Mouse (Mus musculus): Measurements from ENCODE around the gene Gabra6. TPM values are rescaled to one million over a fixed set of nuclear protein-coding genes. Genes with fewer than 3 reads are reported as not detected.

Gabra6 gene
- polyA plus RNA-seq (2015; fragmentation: Nextera tagmentation; extraction: Ambion mirVana): not detected in 2 replicates

- no peak for ATAC-seq (replicated peaks; ENCODE audit: low FRiP score)
- Histone ChIP-seq H3K27me3 (no peaks in the 10 kb centered on the region), H3K9me3 (replicated peaks) (no peaks in the 10 kb centered on the region), H3K4me2 (no peak within 1 kb of the TSS), H3K9ac (no peak within 1 kb of the TSS), H3K4me3 (replicated peaks) (no peak within 1 kb of the TSS), H3K36me3 (no peaks in the 10 kb centered on the region), H3K27ac (no peak within 1 kb of the TSS), H3K4me1 (no peaks in the 10 kb centered on the region)
- 71% methylated on average over 5 of the region's 5 CpGs for WGBS
Measured at GRCm38 (mm10) chr11:42320882-42321281, at the start of gene Gabra6. Gene Gabra6, minus strand, starts transcription at chr11:42321072.

GRCm38 (mm10) chr11:42365544-42365943 lies 44.7 kb upstream of the Gabra6 start:
- H3K27ac ChIP-seq: no peak overlapping the region
- H3K4me3 ChIP-seq (replicated peaks): no peak overlapping the region
- H3K27me3 ChIP-seq: no peaks in the 10 kb centered on the region
- H3K9ac ChIP-seq: no peak overlapping the region
- no peak overlapping the region for H3K4me2 ChIP-seq
- no peaks in the 10 kb centered on the region for H3K4me1 ChIP-seq
- H3K9me3 ChIP-seq (replicated peaks): no peaks in the 10 kb centered on the region
- 78% methylated on average over 7 of the region's 7 CpGs for WGBS
- no peak for ATAC-seq (replicated peaks; ENCODE audit: low FRiP score)
- H3K36me3 ChIP-seq: no peaks in the 10 kb centered on the region

GRCm38 (mm10) chr11:42332121-42332520 lies 11.2 kb upstream of the Gabra6 start:
- no peaks in the 10 kb centered on the region for H3K9me3 ChIP-seq (replicated peaks)
- 85% methylated on average over 3 of the region's 3 CpGs for WGBS
- H3K27me3 ChIP-seq: no peaks in the 10 kb centered on the region
- H3K4me1 ChIP-seq: no peaks in the 10 kb centered on the region
- H3K9ac ChIP-seq: no peak overlapping the region
- no peak overlapping the region for H3K4me3 ChIP-seq (replicated peaks)
- no peak overlapping the region for H3K4me2 ChIP-seq
- no peak overlapping the region for H3K27ac ChIP-seq
- no peaks in the 10 kb centered on the region for H3K36me3 ChIP-seq
- no peak for ATAC-seq (replicated peaks; ENCODE audit: low FRiP score)

GRCm38 (mm10) chr11:42326262-42326661 lies 5.4 kb upstream of the Gabra6 start:
- no peak for ATAC-seq (replicated peaks; ENCODE audit: low FRiP score)
- Histone ChIP-seq H3K27ac (no peak overlapping the region), H3K9ac (no peak overlapping the region), H3K36me3 (no peaks in the 10 kb centered on the region), H3K27me3 (no peaks in the 10 kb centered on the region), H3K9me3 (replicated peaks) (no peaks in the 10 kb centered on the region), H3K4me3 (replicated peaks) (no peak overlapping the region), H3K4me1 (no peaks in the 10 kb centered on the region), H3K4me2 (no peak overlapping the region)
- WGBS: 84% methylated on average over 4 of the region's 4 CpGs

- WGBS: 78% methylated on average over 3 of the region's 3 CpGs
- Histone ChIP-seq H3K9ac (no peak overlapping the region), H3K4me1 (no peaks in the 10 kb centered on the region), H3K36me3 (no peaks in the 10 kb centered on the region), H3K27me3 (no peaks in the 10 kb centered on the region), H3K4me2 (no peak overlapping the region), H3K4me3 (replicated peaks) (no peak overlapping the region), H3K9me3 (replicated peaks) (no peaks in the 10 kb centered on the region), H3K27ac (no peak overlapping the region)
- no peak for ATAC-seq (replicated peaks; ENCODE audit: low FRiP score)
Measured at GRCm38 (mm10) chr11:42321560-42321959, 688 bp upstream of the Gabra6 start.

GRCm38 (mm10) chr11:42319521-42319920 lies 1.4 kb downstream of the Gabra6 start:
- Histone ChIP-seq H3K27ac (no peak overlapping the region), H3K4me2 (no peak overlapping the region), H3K9me3 (replicated peaks) (no peaks in the 10 kb centered on the region), H3K27me3 (no peaks in the 10 kb centered on the region), H3K9ac (no peak overlapping the region), H3K36me3 (no peaks in the 10 kb centered on the region), H3K4me3 (replicated peaks) (no peak overlapping the region), H3K4me1 (no peaks in the 10 kb centered on the region)
- ATAC-seq (replicated peaks; ENCODE audit: low FRiP score): no peak
- 87% methylated on average over 3 of the region's 3 CpGs for WGBS

- H3K36me3 ChIP-seq: no peaks in the 10 kb centered on the region
- no peak overlapping the region for H3K9ac ChIP-seq
- H3K4me3 ChIP-seq (replicated peaks): no peak overlapping the region
- no peak overlapping the region for H3K4me2 ChIP-seq
- no peak for ATAC-seq (replicated peaks; ENCODE audit: low FRiP score)
- 89% methylated on average over 6 of the region's 6 CpGs for WGBS
- H3K9me3 ChIP-seq (replicated peaks): no peaks in the 10 kb centered on the region
- no peak overlapping the region for H3K27ac ChIP-seq
- no peaks in the 10 kb centered on the region for H3K4me1 ChIP-seq
- no peaks in the 10 kb centered on the region for H3K27me3 ChIP-seq
Measured at GRCm38 (mm10) chr11:42319101-42319500, 1.8 kb downstream of the Gabra6 start.

- no peaks in the 10 kb centered on the region for H3K4me1 ChIP-seq
- H3K27ac ChIP-seq: no peak overlapping the region
- no peaks in the 10 kb centered on the region for H3K27me3 ChIP-seq
- H3K9ac ChIP-seq: no peak overlapping the region
- no peak overlapping the region for H3K4me2 ChIP-seq
- 77% methylated on average over 3 of the region's 3 CpGs for WGBS
- no peak overlapping the region for H3K4me3 ChIP-seq (replicated peaks)
- ATAC-seq (replicated peaks; ENCODE audit: low FRiP score): no peak
- H3K9me3 ChIP-seq (replicated peaks): no peaks in the 10 kb centered on the region
- H3K36me3 ChIP-seq: no peaks in the 10 kb centered on the region
Measured at GRCm38 (mm10) chr11:42317985-42318384, 2.9 kb downstream of the Gabra6 start.

GRCm38 (mm10) chr11:42314850-42315249 lies 6.0 kb downstream of the Gabra6 start:
- Histone ChIP-seq H3K9ac (no peak overlapping the region), H3K4me3 (replicated peaks) (no peak overlapping the region), H3K27me3 (no peaks in the 10 kb centered on the region), H3K36me3 (no peaks in the 10 kb centered on the region), H3K4me1 (no peaks in the 10 kb centered on the region), H3K27ac (no peak overlapping the region), H3K4me2 (no peak overlapping the region), H3K9me3 (replicated peaks) (no peaks in the 10 kb centered on the region)
- no peak for ATAC-seq (replicated peaks; ENCODE audit: low FRiP score)
- WGBS: 21% methylated on average over 6 of the region's 6 CpGs

- Histone ChIP-seq H3K27me3 (no peaks in the 10 kb centered on the region), H3K4me3 (replicated peaks) (no peak overlapping the region), H3K36me3 (no peaks in the 10 kb centered on the region), H3K9ac (no peak overlapping the region), H3K27ac (no peak overlapping the region), H3K4me2 (no peak overlapping the region), H3K9me3 (replicated peaks) (no peaks in the 10 kb centered on the region), H3K4me1 (no peaks in the 10 kb centered on the region)
- ATAC-seq (replicated peaks; ENCODE audit: low FRiP score): no peak
- WGBS: 60% methylated on average over 1 of the region's 1 CpGs
Measured at GRCm38 (mm10) chr11:42310892-42311291, 10.0 kb downstream of the Gabra6 start.

- 70% methylated on average over 2 of the region's 2 CpGs for WGBS
- no peak overlapping the region for H3K9ac ChIP-seq
- no peak overlapping the region for H3K4me2 ChIP-seq
- no peak for ATAC-seq (replicated peaks; ENCODE audit: low FRiP score)
- H3K9me3 ChIP-seq (replicated peaks): no peaks in the 10 kb centered on the region
- no peaks in the 10 kb centered on the region for H3K27me3 ChIP-seq
- no peak overlapping the region for H3K27ac ChIP-seq
- H3K4me3 ChIP-seq (replicated peaks): no peak overlapping the region
- no peaks in the 10 kb centered on the region for H3K4me1 ChIP-seq
- no peaks in the 10 kb centered on the region for H3K36me3 ChIP-seq
Measured at GRCm38 (mm10) chr11:42309086-42309485, 11.8 kb downstream of the Gabra6 start.

- Histone ChIP-seq H3K9me3 (replicated peaks) (no peaks in the 10 kb centered on the region), H3K4me3 (replicated peaks) (no peak overlapping the region)
- 80% methylated on average over 1 of the region's 1 CpGs for WGBS
Measured at GRCm38 (mm10) chr11:42306095-42306494, 14.8 kb downstream of the Gabra6 start.

GRCm38 (mm10) chr11:42258978-42259377 lies 61.9 kb downstream of the Gabra6 start:
- Histone ChIP-seq H3K9me3 (replicated peaks) (no peaks in the 10 kb centered on the region), H3K4me1 (no peaks in the 10 kb centered on the region), H3K4me3 (replicated peaks) (no peak overlapping the region), H3K36me3 (no peaks in the 10 kb centered on the region), H3K9ac (no peak overlapping the region), H3K4me2 (no peak overlapping the region), H3K27ac (no peak overlapping the region), H3K27me3 (no peaks in the 10 kb centered on the region)
- WGBS: 68% methylated on average over 3 of the region's 3 CpGs
- no peak for ATAC-seq (replicated peaks; ENCODE audit: low FRiP score)

More at GRCm38 (mm10) chr11:42306095-42306494, 14.8 kb downstream of the Gabra6 start:
- H3K27me3 ChIP-seq: no peaks in the 10 kb centered on the region
- no peak overlapping the region for H3K4me2 ChIP-seq
- no peak overlapping the region for H3K9ac ChIP-seq
- no peak for ATAC-seq (replicated peaks; ENCODE audit: low FRiP score)
- H3K27ac ChIP-seq: no peak overlapping the region
- no peaks in the 10 kb centered on the region for H3K36me3 ChIP-seq
- H3K4me1 ChIP-seq: no peaks in the 10 kb centered on the region
